Mouse (Mus musculus): Measurements from ENCODE around the gene Fbxo44.

DNA sequence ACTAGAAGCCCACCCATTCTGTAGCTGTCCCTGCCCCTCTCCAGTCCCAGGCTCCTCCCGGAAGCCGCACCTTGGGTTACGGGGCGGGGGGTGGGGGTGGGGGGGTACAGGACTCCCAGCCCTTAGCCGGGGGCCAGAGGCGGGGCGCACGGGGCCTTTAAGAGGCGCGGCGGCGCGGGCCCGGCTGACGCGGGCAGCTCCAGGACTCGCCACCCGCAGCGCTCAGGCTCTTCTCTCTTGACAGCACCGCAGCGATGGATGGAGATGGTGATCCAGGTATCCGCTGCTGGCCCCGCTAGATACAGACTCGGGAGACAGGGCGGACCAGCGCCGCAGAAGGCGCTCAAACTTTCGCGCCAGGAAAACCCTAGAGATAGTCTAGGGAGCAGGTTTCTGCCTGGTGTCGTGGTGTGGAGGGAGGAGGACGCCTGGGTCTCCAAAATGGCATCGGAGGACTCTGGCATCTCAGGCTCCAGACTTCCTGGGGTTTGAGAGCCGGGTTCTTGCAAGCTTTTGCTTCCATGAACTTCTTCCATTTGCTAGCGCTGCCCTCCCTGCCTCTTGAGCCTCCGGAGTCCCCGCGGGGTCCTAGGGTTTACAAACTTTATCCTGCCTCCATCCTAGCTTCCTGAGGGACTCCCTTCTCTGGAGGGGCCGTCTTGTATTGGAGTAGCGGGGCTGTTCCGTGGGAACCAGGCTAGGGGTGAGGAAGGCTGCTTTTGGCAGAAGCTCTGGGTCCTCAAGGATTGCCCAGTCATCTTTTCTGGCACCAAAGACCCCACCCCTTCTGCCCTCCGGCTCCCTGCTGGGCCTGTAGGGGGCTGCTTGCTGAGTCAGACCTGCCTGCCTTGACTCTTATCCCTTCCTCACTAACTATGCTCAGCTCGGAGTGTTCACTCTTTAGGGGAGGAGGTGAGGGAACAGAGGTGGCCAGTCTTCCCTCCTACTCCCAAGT, at the start of gene Fbxo44, which contains the start of gene Fbxo2:
- TF ChIP-seq CTCF (IDR thresholded peaks at IDR 0.05; ENCODE audit: borderline replicate concordance, insufficient read depth, low read length) (no peak), POLR2A (IDR thresholded peaks at IDR 0.05; ENCODE audit: low read depth, low read length) (no peak)

All from embryonic fibroblast, embryonic 13.5 days (primary cell).